Mouse (Mus musculus): ENCODE results near the gene Arid1b.
A peak's percentile ranks its signal among the peaks of the same experiment; 100 is the strongest.

Gene Arid1b

GRCm38 (mm10) chr17:5217852-5218845, 224.0 kb downstream of the Arid1b start:
- peak; percentile 56 for DNase-seq

- no peak for DNase-seq
Observed at GRCm38 (mm10) chr17:5218955-5219557, 224.9 kb downstream of the Arid1b start.

GRCm38 (mm10) chr17:5221041-5221440, 226.9 kb downstream of the Arid1b start:
- DNase-seq: peak; percentile 55 to 69

GRCm38 (mm10) chr17:5221558-5221957, 227.4 kb downstream of the Arid1b start:
- DNase-seq: no peak

- no peak for DNase-seq
Observed at GRCm38 (mm10) chr17:5222827-5223226, 228.7 kb downstream of the Arid1b start.

- DNase-seq: no peak
Observed at GRCm38 (mm10) chr17:5224932-5225331, 230.8 kb downstream of the Arid1b start.

- DNase-seq: no peak
Observed at GRCm38 (mm10) chr17:5227136-5227535, 233.0 kb downstream of the Arid1b start.

- peak; percentile 79 to 87 for DNase-seq
Observed at GRCm38 (mm10) chr17:5227950-5228615, 234.0 kb downstream of the Arid1b start.

GRCm38 (mm10) chr17:5228616-5229250, 234.6 kb downstream of the Arid1b start:
- peak in 1 of 2 experiments; percentile 51 for DNase-seq

GRCm38 (mm10) chr17:5230063-5230462, 235.9 kb downstream of the Arid1b start:
- no peak for DNase-seq

- no peak for DNase-seq
Observed at GRCm38 (mm10) chr17:5232180-5232579, 238.0 kb downstream of the Arid1b start.

GRCm38 (mm10) chr17:5233991-5234390, 239.9 kb downstream of the Arid1b start:
- DNase-seq: no peak

GRCm38 (mm10) chr17:5235057-5235456, 240.9 kb downstream of the Arid1b start:
- no peak for DNase-seq

GRCm38 (mm10) chr17:5237765-5238164, 243.6 kb downstream of the Arid1b start:
- DNase-seq: no peak

- DNase-seq: no peak
Observed at GRCm38 (mm10) chr17:5238387-5239245, 244.5 kb downstream of the Arid1b start.

- DNase-seq: peak; percentile 33 to 64
Observed at GRCm38 (mm10) chr17:5244526-5244925, 250.4 kb downstream of the Arid1b start.

- peak; percentile 52 to 61 for DNase-seq
Observed at GRCm38 (mm10) chr17:5246688-5247087, 252.6 kb downstream of the Arid1b start.

- peak; percentile 36 to 55 for DNase-seq
Observed at GRCm38 (mm10) chr17:5247247-5247646, 253.1 kb downstream of the Arid1b start.

- DNase-seq: peak; percentile 57 to 72
Observed at GRCm38 (mm10) chr17:5247737-5248136, 253.6 kb downstream of the Arid1b start.

- peak; percentile 91 to 94 for DNase-seq
Observed at GRCm38 (mm10) chr17:5248957-5249656, 255.0 kb downstream of the Arid1b start.

GRCm38 (mm10) chr17:5249681-5250180, 255.6 kb downstream of the Arid1b start:
- DNase-seq: peak; percentile 55 to 66

Measured in cerebellum, postnatal 14 days (tissue).